Mouse (Mus musculus) left cerebral cortex, postnatal 14 days (tissue): ENCODE measurements at regions not wholly inside any gene's neighbourhood (a gene's known extent, or its start where the extent isn't known, plus 50 kb on each side); places are given as distances from the start of the nearest gene placed in this dataset.

ENCODE experiments used
- DNase-seq, 2 experiments: peaks; one replicate each; pipeline ENCODE4 v3.0.0; 2021 to 2022; ENCODE audit warnings: low spot score in 2 of 2, mixed read lengths in 1 of 2
- intact Hi-C: fragments of 180-260 bp; cut with DNase I; formaldehyde crosslinking; loops from one replicate; pipeline ENCODE4 v1.15.1; 2025

DNA sequence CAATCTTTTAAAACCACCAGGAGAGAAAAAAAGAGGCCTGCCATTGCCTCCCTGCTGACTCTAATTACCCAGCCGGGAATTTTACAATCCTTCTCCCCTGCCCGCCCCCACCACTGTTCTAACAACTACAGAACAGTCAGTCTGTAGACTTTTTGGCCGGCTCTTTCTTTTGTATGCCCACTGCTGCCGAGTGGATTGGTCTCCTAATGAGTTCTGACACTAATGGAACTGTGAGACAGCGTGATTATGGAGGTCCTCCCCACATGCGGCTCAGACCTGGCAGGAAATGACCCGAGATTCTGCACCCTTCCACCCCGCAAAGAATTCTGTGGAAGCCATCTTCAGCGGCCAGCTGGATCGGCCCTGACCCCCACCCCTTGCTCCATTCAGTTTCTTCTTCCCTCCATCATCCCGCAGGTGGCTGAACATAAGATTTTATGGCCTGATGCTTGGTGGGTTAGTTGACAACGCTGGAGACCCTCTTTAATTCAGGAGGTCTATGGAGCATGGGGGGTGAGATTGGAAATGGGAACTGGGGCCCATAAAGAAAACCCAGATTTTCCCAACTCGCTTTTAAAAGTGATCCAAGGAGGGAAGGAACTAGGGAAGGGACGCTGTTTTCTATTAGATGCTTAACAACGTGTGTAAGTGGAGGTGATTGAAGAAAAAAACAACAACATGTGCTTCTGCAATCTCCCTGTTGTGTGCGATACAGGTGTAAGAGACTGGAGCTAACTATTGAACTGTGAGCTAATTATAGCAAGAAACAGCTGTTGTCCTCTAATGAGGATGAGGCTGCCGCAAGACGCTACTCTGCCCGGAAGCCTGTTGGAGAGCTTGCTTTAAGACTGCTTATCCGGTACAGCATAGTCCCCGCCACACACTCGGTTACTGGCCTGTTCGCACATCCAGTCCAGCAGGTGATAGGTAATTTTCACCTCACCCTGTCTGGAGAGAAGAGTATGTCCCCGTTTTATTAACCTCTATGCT lies 323.6 kb downstream of the Icos start:
- no peak for DNase-seq
- intact Hi-C loops, result loop anchor here (10.0 kb wide), 1 partner anchor 1393 kb away; no protein-coding TSS in a partner anchor

DNA sequence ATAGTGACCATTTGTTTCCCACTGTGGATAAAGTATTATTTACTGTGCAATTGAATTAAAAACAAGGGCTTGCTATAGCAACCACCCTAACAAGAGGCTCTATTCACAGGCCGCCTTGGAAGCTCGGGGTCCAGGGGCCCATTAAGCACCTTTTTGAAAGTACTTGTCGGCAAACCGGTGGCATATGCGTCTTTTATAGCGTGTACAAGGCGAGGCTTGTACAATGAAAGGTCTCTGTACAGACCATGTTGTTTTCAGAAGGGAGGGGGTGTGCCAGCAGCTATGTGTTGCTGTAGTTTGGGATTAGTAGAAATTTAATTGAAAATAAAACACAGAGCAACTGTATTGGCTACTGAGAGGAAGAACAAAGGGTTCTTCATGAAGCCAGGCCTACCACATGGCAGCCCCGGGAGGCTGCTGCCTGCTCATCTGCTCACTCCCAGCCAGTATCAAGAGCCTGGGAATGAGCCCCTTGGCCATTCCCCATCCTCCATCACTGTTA lies 324.9 kb downstream of the Icos start:
- intact Hi-C loops, result loop anchor here (10.0 kb wide), 1 partner anchor 1392 kb away; no protein-coding TSS in a partner anchor
- no peak for DNase-seq

DNA sequence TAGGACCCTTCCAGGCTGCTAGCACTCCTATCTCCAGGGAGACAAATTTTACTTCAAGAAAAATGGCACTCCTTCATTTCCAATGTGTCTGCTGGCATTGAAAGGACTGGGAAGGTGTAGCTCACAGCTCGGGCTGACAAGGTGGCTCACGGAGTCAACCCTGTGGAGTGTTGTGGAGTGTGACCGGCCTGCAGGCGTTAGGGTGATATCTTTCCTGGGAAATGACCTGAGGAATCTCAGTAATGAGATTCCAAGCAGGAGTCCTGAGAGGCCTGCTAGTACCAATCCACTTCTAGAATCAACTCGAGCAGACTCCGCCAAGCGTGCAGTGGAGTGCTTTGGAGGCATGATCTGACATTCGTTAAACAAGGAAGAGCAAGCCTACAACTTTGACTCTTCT lies 328.6 kb downstream of the Icos start:
- intact Hi-C loops, result loop anchor here (10.0 kb wide), 1 partner anchor 1389 kb away; no protein-coding TSS in a partner anchor
- DNase-seq, result no peak

DNA sequence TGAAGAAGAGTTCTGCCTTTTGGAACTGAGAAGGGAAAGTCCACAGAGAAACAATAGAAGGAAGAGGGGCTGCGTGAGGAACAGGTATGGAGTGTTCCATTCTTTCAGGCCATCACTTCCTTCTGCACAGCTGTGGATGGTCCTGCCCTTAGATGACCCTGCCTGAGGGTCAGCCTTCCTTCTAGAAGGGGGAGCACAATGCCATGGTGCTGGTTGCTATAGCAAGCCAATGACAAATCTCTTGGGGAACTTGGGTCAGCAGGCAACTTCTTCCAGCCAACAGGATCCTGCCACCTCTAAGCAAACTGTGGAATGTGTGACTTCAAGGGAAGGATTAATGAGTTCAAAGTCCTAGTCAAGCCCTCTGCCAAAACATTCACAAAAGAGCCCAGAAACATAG lies 329.1 kb upstream of the Pard3b start:
- intact Hi-C loops, result loop anchor here (10.0 kb wide), 1 partner anchor 1385 kb away; no protein-coding TSS in a partner anchor
- DNase-seq, result no peak

DNA sequence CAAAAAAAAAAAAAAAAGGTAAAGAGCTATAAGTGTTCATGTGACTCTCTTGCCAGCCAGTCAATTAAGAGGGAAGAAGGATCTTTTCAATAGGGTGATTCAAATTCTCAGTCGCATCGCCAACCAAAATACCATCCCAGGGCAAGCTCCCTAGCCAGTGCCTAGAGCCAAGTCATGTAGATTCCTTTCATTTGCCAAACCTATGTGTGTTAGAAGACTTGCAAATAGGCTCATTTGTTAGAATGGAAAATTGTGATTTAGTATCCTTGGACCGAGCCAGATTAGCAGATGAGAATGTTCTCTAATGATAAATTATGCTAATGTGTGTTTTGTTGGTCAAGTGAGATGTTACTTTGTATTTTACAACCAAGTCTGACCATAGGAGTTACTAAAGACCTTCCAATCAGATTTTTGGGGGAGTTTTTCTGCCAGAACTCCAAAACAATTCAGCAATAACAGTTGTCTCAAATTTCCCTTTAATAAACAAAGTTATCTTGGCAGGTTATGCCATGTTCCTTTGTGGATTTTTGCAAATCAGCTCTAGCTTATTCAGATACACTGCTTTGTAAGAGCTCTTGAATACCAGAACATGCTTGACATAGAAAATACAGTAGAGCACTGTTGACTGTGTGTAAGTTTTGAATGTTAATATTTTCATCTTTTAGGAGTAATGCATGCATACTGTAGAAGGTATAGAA lies 328.4 kb upstream of the Pard3b start:
- intact Hi-C loops, result no loop called here
- no peak for DNase-seq

DNA sequence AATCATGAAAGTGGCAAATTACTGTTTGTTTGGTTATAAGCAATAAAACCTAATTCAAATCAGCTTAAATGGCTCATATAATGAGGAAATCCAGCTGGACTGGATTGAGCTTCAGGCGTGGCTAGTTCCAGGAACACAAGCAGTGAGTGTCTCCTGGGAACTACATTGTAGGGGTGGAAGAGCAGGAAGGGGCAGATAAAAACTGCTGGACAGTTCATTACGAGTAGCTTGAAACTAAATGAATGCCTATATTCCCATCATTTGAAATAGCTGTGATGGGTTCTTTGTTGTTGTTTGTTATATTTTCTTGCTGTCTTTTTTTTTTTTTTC lies 327.9 kb upstream of the Pard3b start:
- intact Hi-C loops, result no loop called here
- DNase-seq, result no peak

DNA sequence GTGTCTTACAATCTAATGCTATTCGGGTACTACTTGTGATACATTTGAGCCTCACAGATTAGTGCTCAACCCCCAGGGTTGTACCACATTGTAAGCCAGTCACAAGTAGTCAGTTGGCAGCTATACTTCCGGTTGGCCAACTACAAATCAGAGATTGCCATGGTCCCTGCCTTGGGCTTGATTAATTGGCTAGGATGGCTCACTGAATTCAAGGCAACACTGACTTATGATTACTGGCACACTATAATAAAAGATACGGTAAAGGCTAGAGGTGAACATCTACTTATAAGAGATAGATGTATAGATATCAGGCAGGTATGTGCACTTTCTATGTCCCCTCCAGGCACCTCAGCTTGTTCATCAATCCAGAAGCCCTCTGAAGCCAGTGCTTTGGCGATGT lies 325.4 kb upstream of the Pard3b start:
- intact Hi-C loops, result no loop called here
- DNase-seq, result no peak

DNA sequence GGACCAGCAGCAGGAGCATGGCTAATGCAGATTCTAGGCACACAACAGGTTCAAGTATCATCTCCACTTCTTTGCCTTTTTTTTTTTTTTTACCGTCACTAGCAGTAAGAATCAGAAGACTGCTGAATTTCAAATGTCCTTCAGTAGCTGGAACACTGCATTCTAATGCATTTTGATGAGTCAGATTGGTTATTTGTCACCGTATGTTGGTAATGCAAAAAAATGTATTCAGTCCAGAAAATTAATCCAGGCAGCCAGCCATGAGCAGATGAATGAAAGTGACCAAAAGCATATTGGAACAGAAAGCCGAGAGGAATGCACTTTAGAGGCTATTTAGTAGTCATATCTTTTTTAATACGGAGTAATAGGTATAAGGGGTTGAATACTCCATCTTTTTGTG lies 322.4 kb upstream of the Pard3b start:
- intact Hi-C loops, result no loop called here
- no peak for DNase-seq

DNA sequence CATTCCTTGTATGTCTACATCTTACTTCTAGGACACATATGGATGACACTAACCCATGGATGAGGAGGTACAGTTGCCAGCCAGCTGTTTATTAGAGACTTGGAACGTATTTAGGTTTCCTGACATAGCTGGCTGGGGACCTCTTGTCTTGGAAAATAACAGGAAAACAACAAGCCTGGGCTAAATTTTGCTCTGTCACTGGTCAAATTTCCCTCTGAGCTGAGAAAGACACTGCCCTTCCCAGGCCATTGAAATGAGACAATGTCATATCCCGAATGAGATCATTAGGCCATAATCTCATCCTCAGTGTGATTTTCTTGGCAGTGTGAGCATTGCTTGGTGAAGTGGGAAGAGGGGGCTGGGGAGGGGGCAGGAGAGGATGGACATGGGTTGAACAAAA lies 321.9 kb upstream of the Pard3b start:
- DNase-seq, result no peak
- intact Hi-C loops, result no loop called here

DNA sequence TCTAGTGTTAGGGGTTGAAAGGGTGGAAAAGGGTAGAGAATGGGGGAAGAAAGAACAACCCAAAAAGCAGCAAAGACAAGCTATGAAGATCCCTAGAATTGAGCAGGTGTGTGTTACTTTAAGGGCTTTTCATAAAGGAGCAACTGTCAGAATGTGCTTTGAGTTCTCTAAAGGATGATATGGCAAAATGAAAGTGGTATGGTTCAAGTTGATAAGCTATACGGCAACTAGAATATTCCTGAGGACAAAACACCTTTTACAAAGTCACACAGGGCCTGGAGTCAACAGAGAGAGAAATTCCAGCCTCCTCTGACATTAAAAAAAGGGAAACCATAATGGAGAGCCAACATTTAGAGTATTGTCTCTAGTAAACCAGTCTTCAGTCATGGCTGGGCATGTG lies 320.6 kb upstream of the Pard3b start:
- intact Hi-C loops, result no loop called here
- no peak for DNase-seq

DNA sequence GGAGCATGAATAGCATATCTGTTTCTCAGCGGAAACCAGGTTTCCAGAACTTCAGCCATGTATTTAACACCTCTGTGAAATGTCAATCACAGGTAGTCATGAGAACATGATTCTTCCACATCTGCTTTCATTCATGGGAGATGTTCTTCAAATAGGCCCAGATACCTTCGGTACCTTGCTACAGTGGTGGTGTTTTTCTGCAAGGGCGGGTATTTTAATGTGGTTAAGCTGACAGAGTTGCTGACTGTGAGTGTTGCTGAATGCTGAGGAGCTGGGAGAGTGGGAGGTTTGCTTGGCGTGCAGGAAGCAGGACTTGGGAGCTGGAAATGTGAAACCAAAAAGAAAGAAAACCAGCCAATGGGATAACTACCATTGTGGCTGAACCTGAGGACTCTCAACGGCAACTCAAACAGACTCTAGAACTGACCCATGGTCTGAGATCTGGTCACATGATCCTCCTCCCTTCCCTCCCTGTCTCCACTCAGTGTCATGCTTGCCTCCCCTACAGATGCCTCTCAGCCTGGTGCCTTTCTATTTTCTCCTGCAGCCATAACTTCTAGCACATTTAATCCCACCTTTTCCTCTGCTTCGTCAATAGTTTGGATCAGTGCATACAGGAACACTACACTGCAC lies 317.0 kb upstream of the Pard3b start:
- no peak for DNase-seq
- intact Hi-C loops, result no loop called here

DNA sequence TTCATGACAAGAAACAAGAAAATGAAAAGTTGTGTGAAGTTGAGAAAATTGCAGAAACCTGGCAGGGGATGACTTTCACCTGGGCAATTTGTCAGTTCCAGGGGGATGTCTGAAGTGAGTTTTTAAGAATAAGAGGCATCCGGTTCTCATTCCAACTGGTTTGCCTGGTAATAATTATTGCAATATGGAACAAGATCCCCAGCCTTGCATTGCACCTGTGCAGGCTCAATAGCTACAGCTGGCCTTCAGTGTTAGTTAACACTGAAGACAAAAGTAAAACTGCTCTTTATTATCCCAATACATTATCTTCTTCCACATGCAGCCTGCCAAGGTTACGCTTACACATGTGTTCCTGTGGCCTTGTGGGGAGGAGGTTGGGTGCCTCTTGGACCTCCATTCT lies 307.2 kb upstream of the Pard3b start:
- intact Hi-C loops, result no loop called here
- DNase-seq, result no peak

DNA sequence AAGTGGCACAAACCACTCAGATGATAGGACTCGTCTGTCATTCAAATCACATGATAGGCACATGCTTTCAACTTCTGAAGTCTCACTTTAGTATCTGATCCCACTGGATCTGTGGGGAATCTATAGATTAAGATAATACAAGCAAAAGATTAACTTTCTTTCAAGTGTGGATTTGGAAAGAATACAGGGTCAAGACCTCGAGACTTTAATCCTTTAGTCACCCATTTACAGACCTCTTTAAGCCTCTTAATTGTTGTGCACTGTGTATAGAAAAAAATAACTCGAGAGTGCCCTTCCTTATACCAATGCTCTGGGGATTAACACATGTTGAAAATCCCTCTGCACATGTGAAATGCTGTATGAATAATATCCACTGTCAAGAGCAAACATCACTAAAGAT lies 306.7 kb upstream of the Pard3b start:
- no peak for DNase-seq
- intact Hi-C loops, result no loop called here

DNA sequence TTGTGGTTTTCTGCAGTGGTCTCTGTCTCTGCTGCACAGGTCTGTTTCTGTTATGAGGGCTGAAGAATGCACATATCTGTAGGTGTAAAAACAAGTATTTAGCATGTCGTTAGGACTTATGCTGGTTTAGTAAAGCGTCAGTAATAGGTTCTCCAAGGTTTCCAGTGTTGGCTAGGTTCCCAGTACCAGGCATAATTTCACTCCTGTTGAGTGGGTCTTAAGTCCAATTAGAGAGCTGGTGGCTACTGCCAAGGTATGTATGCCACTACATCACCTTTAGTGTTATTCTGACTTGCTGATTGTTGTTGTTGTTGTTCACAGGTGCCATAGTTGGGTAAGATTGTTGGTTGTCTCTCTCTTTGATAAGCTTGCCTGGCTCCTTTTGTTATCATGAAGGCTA lies 302.3 kb upstream of the Pard3b start:
- DNase-seq, result no peak
- intact Hi-C loops, result no loop called here

DNA sequence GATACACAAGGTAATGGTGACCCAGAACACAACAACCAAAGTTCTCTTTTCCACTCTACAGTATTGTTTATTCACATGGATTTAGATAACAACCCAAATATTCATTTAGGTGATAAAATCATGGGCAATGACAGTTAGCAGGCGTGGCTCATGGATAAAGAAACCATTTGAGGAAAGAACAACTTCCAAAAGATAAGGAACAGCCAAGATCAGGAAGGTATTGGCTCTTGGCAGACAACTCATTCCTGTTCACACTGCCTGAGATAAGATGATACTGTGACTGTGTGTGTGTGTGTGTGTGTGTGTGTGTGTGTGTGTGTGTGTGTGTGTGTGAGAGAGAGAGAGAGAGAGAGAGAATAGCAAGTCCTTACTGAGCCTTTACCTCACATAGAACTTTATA lies 285.7 kb upstream of the Pard3b start:
- intact Hi-C loops, result no loop called here
- DNase-seq, result no peak

DNA sequence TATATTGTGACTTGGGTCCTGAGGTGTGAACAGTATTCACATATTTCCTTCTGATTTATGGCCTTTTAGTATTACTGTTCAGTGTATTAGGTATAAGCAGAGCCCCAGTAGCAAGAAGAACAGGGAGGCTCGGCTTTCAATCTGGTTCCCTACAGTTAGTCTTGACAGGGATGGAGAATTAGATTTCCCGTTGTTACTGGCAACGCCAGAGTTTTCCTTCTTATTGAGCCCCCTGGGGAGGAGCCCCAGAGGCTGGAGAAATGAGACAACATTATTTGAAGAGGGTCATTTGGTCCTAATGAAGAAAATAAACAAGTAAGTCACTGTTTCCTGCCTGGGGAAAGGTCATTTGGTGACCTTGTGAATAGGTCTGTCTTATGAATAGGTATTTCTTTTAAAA lies 285.1 kb upstream of the Pard3b start:
- no peak for DNase-seq
- intact Hi-C loops, result no loop called here

DNA sequence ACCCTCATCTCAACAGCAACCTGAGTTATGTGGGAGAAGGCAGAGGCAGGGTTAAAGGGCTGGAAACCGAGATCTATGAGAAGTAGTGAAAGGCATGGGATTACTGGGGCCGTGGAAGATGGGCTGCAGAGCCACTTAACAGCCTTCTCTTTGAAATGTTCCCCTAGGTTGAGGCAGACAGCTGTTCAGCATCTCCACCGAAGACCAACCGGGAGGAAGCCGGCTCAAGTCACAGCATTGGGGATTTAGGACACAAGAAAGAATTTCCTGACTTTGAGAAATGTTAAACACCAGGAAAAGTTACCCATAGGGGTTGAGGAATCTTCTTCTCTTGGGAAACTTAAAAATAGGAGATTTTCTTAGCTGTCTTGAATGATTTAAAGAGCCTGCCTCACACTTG lies 283.4 kb upstream of the Pard3b start:
- no peak for DNase-seq
- intact Hi-C loops, result no loop called here

DNA sequence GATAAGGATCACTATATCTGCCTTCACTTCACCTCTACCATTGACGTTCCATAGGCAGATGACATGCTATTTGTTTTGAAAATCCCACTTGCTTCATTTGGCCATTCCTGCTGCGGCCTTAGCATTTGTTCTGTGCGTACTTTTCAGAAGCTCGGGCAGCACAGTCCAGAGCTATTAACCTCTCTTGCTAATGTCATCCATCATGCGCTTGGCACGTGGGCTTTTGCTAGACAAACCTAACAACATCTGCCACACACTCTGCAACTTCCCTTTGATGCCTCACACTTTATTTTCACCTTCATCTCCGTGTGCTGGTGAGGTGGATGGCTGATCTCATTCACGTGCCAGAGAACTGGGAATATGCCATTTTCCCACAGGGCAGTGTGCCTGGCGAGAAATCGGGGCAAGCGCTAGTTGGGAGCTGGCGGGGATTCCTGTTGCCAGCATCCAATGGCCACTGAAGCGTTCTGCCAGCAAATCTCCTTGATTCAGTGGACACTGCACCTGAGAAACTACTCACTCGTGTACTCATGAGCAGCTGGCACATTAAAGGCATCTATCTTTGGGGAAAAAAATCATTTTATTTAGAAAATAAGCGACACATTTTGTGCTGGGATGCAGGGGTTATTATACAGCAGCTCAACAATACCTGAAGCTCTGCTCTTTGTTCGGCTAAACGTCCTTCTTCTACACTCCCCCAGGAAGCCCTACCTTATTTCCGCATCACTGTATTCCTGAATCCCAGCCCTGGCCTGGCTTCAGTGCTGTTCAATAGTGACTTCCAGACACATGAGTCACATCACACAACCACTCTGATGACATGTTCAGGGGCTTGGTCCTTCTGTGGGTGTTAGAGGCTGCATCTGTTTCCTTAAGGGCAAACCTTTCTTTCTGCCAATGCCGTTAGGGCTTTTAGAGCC lies 279.4 kb upstream of the Pard3b start:
- no peak for DNase-seq
- intact Hi-C loops, result no loop called here

DNA sequence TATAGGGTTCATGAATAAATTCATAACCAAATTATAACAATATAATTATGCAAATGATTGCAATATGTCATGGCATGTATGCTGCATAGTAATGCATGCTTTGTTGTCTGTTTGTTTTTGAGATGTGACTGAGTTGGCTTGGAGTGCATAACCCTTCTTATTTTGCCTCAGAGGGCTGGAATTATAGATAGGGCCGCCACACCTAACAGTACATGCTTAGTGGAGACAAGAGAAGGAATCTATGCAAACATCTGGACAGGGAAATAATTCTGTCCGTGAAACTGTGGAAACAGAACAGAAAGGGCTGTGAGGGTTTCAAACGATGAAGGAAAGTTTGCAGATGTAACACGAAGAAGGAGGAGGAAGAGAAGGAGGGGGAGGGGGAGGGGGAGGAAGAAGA lies 266.0 kb upstream of the Pard3b start:
- intact Hi-C loops, result no loop called here

More for the DNA sequence above, 266.0 kb upstream of the Pard3b start:
- DNase-seq, result no peak
